Mouse (Mus musculus) lung, postnatal 14 days (tissue): ENCODE measurements around the gene Snx3.

Source experiments
- DNase-seq: peaks from one replicate; pipeline ENCODE4 v3.0.0; 2021

The Snx3 gene

DNA sequence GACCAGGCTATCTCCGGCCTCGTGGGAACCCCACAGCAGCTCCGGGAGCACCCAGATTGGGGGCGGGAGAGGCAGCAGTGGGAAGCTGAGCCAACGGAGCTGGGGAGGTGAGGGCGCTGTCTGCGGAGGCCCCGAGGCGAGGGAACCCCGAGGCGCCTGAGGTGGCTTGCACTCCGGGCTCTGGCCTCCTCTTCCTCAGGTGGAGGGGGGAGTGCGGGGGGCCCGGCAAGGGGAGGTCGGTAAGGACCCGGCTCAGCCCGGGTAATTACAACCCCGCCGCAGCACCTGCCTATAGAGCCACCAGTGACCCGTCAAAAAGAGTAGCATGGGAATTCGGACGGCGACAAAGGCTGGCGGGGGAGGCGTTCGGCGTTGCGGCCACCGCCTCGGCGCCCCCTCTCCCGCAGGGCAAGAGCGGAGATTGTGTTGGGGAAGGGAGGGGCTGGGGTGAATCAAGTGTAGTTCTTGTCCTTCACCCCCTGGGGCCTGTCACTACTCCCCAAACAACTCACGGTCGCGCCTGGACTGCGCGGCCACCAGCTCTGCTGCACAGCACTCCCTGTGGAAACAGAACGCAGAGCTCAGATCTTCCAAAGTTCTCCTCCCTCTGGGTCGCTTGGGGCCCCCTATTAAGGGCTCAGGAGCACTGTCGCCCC lies 77.8 kb downstream of the Snx3 start:
- DNase-seq = no peak

DNA sequence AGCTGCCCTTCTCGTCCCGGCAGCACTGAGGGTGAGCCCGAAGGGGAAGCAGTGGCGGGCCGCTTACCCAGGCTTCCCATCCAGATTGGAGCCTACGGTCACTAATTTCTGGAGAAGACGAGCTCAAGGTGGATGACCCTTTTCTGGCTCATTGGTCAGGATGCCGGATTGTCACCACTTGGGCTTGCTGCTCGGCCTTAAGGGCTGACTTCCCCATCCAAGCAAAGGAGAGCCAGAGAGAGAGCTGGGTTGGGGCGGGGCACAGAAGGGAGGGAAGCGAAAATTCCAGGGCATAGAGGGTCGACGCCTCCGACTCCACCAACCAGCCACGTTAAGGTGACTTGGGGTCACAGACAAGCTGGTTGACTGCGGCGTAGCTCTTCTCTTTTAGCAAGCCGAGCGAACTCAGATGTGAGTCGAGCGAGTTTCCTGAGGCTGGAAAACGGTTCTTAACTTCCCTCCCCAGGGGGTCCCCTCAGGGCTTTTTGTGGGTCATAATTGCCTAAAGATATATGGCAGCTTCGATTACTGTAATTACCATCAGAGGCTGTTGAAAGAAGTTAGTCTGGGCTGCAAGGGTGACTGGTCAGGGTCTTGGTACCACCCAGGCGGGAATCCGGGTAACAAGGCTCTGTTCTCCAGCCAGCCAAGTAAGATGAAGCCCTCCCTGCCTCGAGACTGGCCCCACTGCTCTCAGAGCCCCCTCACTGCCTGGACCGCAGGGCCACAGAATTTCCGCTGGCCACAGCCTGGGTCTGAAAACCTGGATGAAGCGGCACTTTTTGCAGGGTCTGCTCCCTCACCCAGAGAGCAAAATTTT lies 78.5 kb downstream of the Snx3 start:
- no peak for DNase-seq

DNA sequence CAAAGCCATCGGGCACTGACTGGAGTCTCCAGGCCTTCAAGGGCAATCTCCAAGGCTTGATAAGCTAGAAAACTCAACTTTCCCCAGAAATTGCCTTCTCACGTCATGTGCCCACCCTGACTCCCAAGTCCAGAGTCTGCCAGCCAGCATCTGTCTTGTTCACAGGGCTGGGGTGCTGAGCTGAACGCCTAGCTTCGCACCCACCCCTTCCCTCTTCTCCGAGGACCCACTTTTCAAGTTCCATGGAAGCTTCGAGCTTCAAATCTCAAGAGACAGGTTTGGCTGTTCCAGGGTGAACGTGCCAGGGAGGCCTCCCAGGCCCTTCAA lies 79.1 kb downstream of the Snx3 start:
- DNase-seq = no peak

GRCm38 (mm10) chr10:42581694-42582565 lies 80.1 kb downstream of the Snx3 start:
- no peak for DNase-seq

GRCm38 (mm10) chr10:42582566-42583110 lies 80.8 kb downstream of the Snx3 start:
- no peak for DNase-seq

DNA sequence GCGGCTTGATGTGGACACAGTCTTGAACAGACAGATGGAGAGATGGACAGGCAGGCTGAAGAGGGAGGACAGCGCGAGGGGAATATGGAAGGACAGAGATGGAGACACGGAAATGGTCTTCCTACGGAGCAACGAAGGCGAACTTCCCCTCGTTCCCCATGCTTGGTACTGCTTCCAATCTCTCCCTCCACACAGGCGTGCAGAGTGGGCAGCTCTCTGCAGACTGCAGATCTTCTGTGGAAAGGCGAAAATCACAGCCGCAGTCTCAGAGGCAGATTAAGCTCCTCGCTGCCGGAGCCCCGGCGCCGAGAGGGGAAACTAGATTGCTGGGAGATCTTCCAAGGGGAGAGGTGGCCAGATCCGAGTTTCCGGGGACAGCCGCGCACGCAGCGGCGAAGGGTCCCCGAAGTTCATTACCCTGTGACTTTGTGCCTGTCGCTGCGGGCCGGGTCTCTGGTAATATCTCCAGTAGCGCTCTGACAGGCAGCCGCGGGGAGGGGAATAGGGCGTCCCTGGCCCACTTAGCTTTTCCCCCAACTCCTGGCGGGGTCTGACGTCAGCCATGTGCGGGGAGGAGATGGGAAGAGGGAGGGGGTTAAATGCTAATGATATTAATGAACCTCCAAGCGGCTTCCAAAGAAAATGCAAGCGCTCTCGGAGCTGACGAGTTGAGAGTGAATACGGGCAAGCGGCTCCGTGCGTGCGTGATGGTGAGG lies 81.5 kb downstream of the Snx3 start, which contains the start of the genes Nr2e1 and Ostm1:
Gene Nr2e1 (minus strand): TSS at position 476 of the 716 bp plus-strand sequence.
Gene Ostm1 (plus strand): TSS at position 666 of the 716 bp plus-strand sequence.
- no peak for DNase-seq

DNA sequence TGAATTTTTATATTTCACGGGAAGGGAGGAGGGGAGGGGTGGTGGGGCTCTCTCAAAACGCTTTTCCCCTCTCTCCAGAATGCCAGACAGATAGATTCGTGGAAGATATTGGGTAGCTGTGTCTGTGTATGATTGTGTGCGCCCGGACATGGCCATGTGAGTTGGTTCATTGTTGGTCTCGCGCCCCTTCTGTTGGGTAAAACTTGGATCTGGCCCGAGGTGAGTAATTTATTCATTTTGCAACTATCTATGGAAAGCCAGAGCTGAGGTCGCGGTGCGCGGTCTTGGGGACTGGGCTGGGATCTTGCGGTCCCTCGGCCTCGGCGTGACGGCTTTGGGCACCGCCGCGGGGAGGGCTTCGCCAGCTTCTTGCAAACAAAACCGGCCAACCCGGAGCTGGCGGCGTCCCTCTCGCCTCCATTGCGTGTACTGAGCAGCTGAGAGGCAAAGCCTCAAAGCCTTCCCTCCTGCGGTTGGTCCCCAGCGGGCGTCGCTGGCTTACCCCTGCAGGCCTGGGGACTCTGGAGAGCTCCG lies 82.1 kb downstream of the Snx3 start:
- no peak for DNase-seq

DNA sequence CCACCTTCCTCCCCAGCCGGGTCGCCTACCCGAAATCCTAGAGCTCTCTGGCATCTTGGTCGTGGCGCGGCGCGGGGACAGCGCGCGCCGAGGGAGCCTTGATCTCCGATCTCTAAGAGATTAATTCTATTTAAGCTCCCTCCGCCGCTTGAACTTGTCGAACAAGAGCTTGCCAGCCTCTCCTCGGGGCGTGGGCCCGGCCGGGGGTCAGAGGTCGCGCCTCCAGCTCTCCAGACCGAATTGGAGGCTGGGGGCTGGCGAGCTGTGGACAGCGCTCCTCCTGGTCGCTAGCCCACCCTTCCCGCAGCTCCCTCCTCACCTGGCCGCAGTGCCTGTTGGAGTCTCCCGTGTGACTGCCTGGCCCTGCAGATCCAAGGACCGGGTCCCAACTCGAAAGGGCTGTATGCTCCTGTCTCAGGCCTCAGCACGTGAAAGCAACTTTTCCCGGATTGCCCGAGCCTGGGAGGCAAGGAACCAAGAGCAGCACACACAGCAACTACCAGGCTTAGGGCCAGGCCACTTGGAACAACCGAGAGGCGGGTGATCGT lies 82.7 kb downstream of the Snx3 start:
- no peak for DNase-seq
